Mouse (Mus musculus): ENCODE results near the gene Cabp1. TPM values are rescaled to one million over a fixed set of nuclear protein-coding genes. Genes with fewer than 3 reads are reported as not detected.
A peak's percentile ranks its signal among the peaks of the same experiment; 100 is the strongest.
"Not testable (repeated sequence)": the region's sequence is repeated elsewhere in the genome, so short reads cannot be mapped to it uniquely, and the experiment has no call there.

Gene Cabp1
- polyA plus RNA-seq, 2 experiments from 2014 or later, result 0.54 TPM; not detected in 1

GRCm38 (mm10) chr5:115170150-115170549, 24.0 kb downstream of the Cabp1 start:
- ATAC-seq, result no peak

GRCm38 (mm10) chr5:115168641-115169415, 25.4 kb downstream of the Cabp1 start:
- no peak for ATAC-seq

- peak; percentile 98 for ATAC-seq
Measured at GRCm38 (mm10) chr5:115167396-115167795, 26.8 kb downstream of the Cabp1 start.

GRCm38 (mm10) chr5:115166815-115167194, 27.4 kb downstream of the Cabp1 start:
- ATAC-seq, result no peak

GRCm38 (mm10) chr5:115165895-115166814, 28.0 kb downstream of the Cabp1 start:
- ATAC-seq, result no peak

GRCm38 (mm10) chr5:115165351-115165750, 28.8 kb downstream of the Cabp1 start:
- no peak for ATAC-seq

GRCm38 (mm10) chr5:115164446-115164845, 29.7 kb downstream of the Cabp1 start:
- ATAC-seq, result not testable (repeated sequence)

GRCm38 (mm10) chr5:115163563-115163962, 30.6 kb downstream of the Cabp1 start:
- no peak for ATAC-seq

GRCm38 (mm10) chr5:115161940-115162279, 32.3 kb downstream of the Cabp1 start:
- not testable (repeated sequence) for ATAC-seq

- ATAC-seq, result no peak
Measured at GRCm38 (mm10) chr5:115161064-115161939, 32.9 kb downstream of the Cabp1 start.

- no peak for ATAC-seq
Measured at GRCm38 (mm10) chr5:115160655-115161054, 33.5 kb downstream of the Cabp1 start.

- no peak for ATAC-seq
Measured at GRCm38 (mm10) chr5:115159165-115159564, 35.0 kb downstream of the Cabp1 start.

- peak; percentile 90 for ATAC-seq
Measured at GRCm38 (mm10) chr5:115158040-115158983, 35.9 kb downstream of the Cabp1 start, which contains the start of gene Mlec. Gene Mlec (minus strand): TSS chr5:115158179.

GRCm38 (mm10) chr5:115156933-115157589, 37.1 kb downstream of the Cabp1 start:
- no peak for ATAC-seq

GRCm38 (mm10) chr5:115156401-115156800, 37.8 kb downstream of the Cabp1 start:
- ATAC-seq, result no peak

GRCm38 (mm10) chr5:115155831-115156230, 38.4 kb downstream of the Cabp1 start:
- no peak for ATAC-seq

- no peak for ATAC-seq
Measured at GRCm38 (mm10) chr5:115155156-115155631, 39.0 kb downstream of the Cabp1 start.

- peak; percentile 32 for ATAC-seq
Measured at GRCm38 (mm10) chr5:115152132-115152956, 41.8 kb downstream of the Cabp1 start.

GRCm38 (mm10) chr5:115151457-115151856, 42.7 kb downstream of the Cabp1 start:
- ATAC-seq, result no peak

GRCm38 (mm10) chr5:115150991-115151390, 43.2 kb downstream of the Cabp1 start:
- ATAC-seq, result peak; percentile 49

Data from activated CD4-positive, CD25-positive, alpha-beta regulatory T cell, adult 4 months (primary cell).